Mouse (Mus musculus): ENCODE measurements around the gene Slc24a3.

Gene Slc24a3

GRCm38 (mm10) chr2:145684891-145685290, 517.3 kb downstream of the Slc24a3 start:
- no peak for DNase-seq (ENCODE audit: low spot score)

DNA sequence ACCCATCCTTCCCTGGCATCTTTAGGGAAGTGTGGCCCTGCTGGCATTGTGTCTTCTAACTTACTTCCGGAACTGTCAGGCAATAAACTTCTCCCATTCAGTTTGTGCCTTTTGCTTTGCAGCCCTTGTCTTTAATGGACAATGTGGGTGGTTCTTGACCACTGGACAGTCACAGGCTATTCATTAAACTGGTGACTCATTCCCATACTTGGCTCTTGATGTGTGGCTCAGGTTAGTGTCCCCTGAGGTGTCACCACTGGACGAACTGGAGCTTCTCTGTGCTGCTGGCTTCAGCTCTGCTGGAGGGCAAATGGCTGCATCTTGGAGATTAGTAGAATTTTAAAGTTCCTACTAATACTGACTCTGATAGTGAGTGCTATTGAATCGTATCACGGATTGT, 518.5 kb downstream of the Slc24a3 start:
- DNase-seq (ENCODE audit: low spot score) = no peak

DNA sequence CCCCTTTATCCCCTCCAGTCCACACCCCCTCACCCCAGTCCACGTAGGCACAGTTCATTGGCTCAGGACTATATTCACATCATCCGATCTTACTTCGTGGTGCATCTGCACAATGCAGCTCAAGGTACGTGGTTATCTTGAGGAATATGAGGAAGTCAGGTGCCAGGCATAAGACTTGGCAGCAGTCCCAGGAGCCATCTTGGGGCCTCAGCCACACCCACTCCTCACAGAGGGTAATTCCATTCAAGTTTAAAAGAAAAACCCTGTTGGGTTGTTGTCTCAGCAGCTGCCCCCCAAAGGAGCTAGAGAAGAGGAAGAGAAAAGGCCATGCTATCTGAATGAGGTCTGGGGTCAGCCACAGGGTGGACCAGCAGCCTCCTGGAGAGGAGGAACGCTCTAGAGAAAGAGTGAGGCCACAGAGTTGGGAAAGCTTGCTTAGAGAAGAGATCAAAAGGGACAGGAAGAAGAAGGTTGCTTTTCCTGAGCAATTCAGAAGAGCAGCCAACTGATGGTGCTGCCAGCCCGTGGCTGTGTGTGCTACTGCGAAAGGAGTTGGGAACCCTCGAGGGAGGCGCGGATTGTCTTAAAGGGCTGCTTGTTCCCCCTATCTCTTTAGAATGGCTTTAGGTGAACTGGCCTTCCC, 523.9 kb downstream of the Slc24a3 start:
- no peak for DNase-seq (ENCODE audit: low spot score)
